19 mouse cellular contexts compared by ENCODE assay signal in the genomic region with DNA sequence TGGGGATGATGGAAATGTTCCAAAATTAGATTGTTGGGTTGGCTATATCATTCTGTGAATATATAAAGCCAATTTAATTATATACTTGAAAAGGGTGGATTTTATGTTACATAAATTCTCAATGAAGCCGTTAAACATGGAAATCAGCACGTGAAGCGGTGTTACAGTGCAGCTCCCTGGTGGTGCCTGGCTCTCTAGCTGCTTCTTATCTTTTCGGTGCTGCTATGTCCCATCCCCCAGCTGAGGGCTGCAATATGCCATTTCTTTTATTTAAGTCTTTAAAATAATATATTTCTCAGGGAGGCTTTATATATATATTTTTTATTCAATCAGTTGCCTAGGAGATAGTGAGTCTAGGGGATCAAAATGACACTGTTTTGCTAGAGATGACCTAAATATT.
"Had no signal": no experiment of that assay in that cellular context is flagged by ENCODE, and none has a peak within 500 bp of the region (broad histone marks: within the 10 kb centered on the region; RNA-seq: fewer than 3 reads in every experiment).

No protein-coding gene starts in this region.

- H3K36me3 ChIP-seq: limb, embryonic 15.5 days; liver, embryonic 12.5 days; neural tube, embryonic 12.5 days had no signal

- H3K4me1 ChIP-seq: limb, embryonic 15.5 days; liver, embryonic 12.5 days; megakaryocyte, embryonic 14.5 days; neural tube, embryonic 12.5 days had no signal

- H3K27me3 ChIP-seq: liver, embryonic 12.5 days; neural tube, embryonic 12.5 days had no signal

- DNase-seq: kidney, adult 11 months; kidney, adult 9 months; kidney, postnatal 36 days; layer of hippocampus, adult 9-11 months; layer of hippocampus, postnatal 36 days; lung, embryonic 14.5 days; lung, postnatal 10 days; lung, postnatal 4 days; retina, postnatal 1 day; right cerebral cortex, postnatal 4 days; spleen, adult 18-20 months; thymus, adult 2 months; thymus, postnatal 25 days had no signal

- H3K4me2 ChIP-seq: limb, embryonic 15.5 days; liver, embryonic 12.5 days; lung, embryonic 14.5 days; neural tube, embryonic 12.5 days had no signal

- H3K27ac ChIP-seq: kidney, postnatal 0 days; limb, embryonic 15.5 days; liver, embryonic 12.5 days; neural tube, embryonic 12.5 days had no signal

- ATAC-seq: liver, embryonic 12.5 days had no signal

- H3K4me3 ChIP-seq: limb, embryonic 15.5 days; liver, embryonic 12.5 days; megakaryocyte, embryonic 14.5 days; myocyte; neural tube, embryonic 12.5 days had no signal

- H3K9me3 ChIP-seq: limb, embryonic 15.5 days; liver, embryonic 12.5 days; megakaryocyte, embryonic 14.5 days; neural tube, embryonic 12.5 days had no signal

- H3K9ac ChIP-seq: limb, embryonic 15.5 days; liver, embryonic 12.5 days; lung, embryonic 14.5 days; neural tube, embryonic 12.5 days had no signal
